Mouse (Mus musculus) ovary, postnatal 36 days (tissue): Measurements from ENCODE around the gene Itgb7.
"Not testable (repeated sequence)": the region's sequence is repeated elsewhere in the genome, so short reads cannot be mapped to it uniquely, and the experiment has no call there.

ENCODE experiments used
- DNase-seq: peaks from one replicate; pipeline ENCODE4 v3.0.0; 2022; ENCODE audit warnings: low spot score, mixed read lengths

The Itgb7 gene

GRCm38 (mm10) chr15:102225619-102226018 is 6.1 kb downstream of the Itgb7 start:
- not testable (repeated sequence) for DNase-seq

GRCm38 (mm10) chr15:102224992-102225617 is 6.6 kb downstream of the Itgb7 start:
- no peak for DNase-seq

GRCm38 (mm10) chr15:102224186-102224991 is 7.4 kb downstream of the Itgb7 start:
- DNase-seq: peak; percentile 85

- DNase-seq: no peak
Measured at GRCm38 (mm10) chr15:102222386-102222785, 9.4 kb downstream of the Itgb7 start.

GRCm38 (mm10) chr15:102217325-102217724 is 14.4 kb downstream of the Itgb7 start:
- no peak for DNase-seq

GRCm38 (mm10) chr15:102216459-102217228 is 15.1 kb downstream of the Itgb7 start:
- no peak for DNase-seq

GRCm38 (mm10) chr15:102215624-102216023 is 16.1 kb downstream of the Itgb7 start:
- DNase-seq: no peak

- DNase-seq: no peak
Measured at GRCm38 (mm10) chr15:102214132-102214531, 17.6 kb downstream of the Itgb7 start.

GRCm38 (mm10) chr15:102211895-102212294 is 19.8 kb downstream of the Itgb7 start:
- no peak for DNase-seq

GRCm38 (mm10) chr15:102210816-102211215 is 20.9 kb downstream of the Itgb7 start:
- no peak for DNase-seq

- DNase-seq: no peak
Measured at GRCm38 (mm10) chr15:102209114-102209513, 22.6 kb downstream of the Itgb7 start.

- DNase-seq: no peak
Measured at GRCm38 (mm10) chr15:102208092-102208561, 23.6 kb downstream of the Itgb7 start.

- DNase-seq: no peak
Measured at GRCm38 (mm10) chr15:102207351-102207750, 24.4 kb downstream of the Itgb7 start.

GRCm38 (mm10) chr15:102205779-102206178 is 26.0 kb downstream of the Itgb7 start:
- DNase-seq: no peak

GRCm38 (mm10) chr15:102204674-102205505 is 26.9 kb downstream of the Itgb7 start, which contains the start of gene Csad:
Gene Csad, minus strand, starts transcription at chr15:102204724.
- no peak for DNase-seq

- peak; percentile 80 for DNase-seq
Measured at GRCm38 (mm10) chr15:102203835-102204381, 27.8 kb downstream of the Itgb7 start.

GRCm38 (mm10) chr15:102202971-102203834 is 28.5 kb downstream of the Itgb7 start, which contains the start of gene Zfp740:
Gene Zfp740, plus strand, starts transcription at chr15:102203249.
- DNase-seq: peak; percentile 97

GRCm38 (mm10) chr15:102198841-102199240 is 32.9 kb downstream of the Itgb7 start:
- no peak for DNase-seq

- DNase-seq: no peak
Measured at GRCm38 (mm10) chr15:102195373-102195772, 36.4 kb downstream of the Itgb7 start.

- DNase-seq: no peak
Measured at GRCm38 (mm10) chr15:102194439-102194838, 37.3 kb downstream of the Itgb7 start.
